Mouse (Mus musculus) neural tube, embryonic 13.5 days (tissue): Measurements from ENCODE around the gene Spop. TPM values are rescaled to one million over a fixed set of nuclear protein-coding genes. Genes with fewer than 3 reads are reported as not detected.
A peak's percentile ranks its signal among the peaks of the same experiment; 100 is the strongest.

Experiments
- ATAC-seq: fragments of 200-750 bp; cut with Nextera tagmentation; 2 replicates; pipeline ENCODE4 v1.8.0; 2017; ENCODE audit warnings: low read depth, mild to moderate bottlenecking, moderate TSS enrichment, moderate library complexity
- H3K27ac ChIP-seq: fragments of 300-500 bp; sonication (generic); replicated peaks from 2 replicates; pipeline ENCODE4 v1.5.1; 2015; ENCODE audit warnings: moderate library complexity, mild to moderate bottlenecking, inconsistent platforms
- H3K27me3 ChIP-seq: fragments of 300-500 bp; sonication (generic); 2 replicates; pipeline ENCODE4 v1.6.1; 2015; ENCODE audit warnings: mild to moderate bottlenecking, inconsistent platforms
- H3K36me3 ChIP-seq: fragments of 300-500 bp; sonication (generic); 2 replicates; pipeline ENCODE4 v1.6.1; 2015; ENCODE audit warnings: mild to moderate bottlenecking, inconsistent platforms
- H3K4me1 ChIP-seq: fragments of 300-500 bp; sonication (generic); replicated peaks from 2 replicates; pipeline ENCODE4 v1.6.1; 2015; ENCODE audit warnings: inconsistent platforms
- H3K4me2 ChIP-seq: fragments of 300-500 bp; sonication (generic); 2 replicates; pipeline ENCODE4 v1.6.1; 2015; ENCODE audit warnings: inconsistent platforms, mild to moderate bottlenecking, moderate library complexity
- H3K4me3 ChIP-seq: fragments of 300-500 bp; sonication (generic); 2 replicates; pipeline ENCODE4 v1.5.1; 2015; ENCODE audit warnings: mild to moderate bottlenecking, inconsistent platforms
- H3K9ac ChIP-seq: fragments of 300-500 bp; sonication (generic); 2 replicates; pipeline ENCODE4 v1.6.1; 2015; ENCODE audit warnings: moderate library complexity, mild to moderate bottlenecking, inconsistent platforms
- H3K9me3 ChIP-seq: fragments of 300-500 bp; sonication (generic); 2 replicates; pipeline ENCODE4 v1.6.1; 2016; ENCODE audit warnings: inconsistent platforms
- WGBS: fragments of 180-500 bp; shearing (Covaris S2); methylation state at CpG from one replicate; pipeline ENCODE4 v1.1.7; 2015; 5-methylcytosine and 5-hydroxymethylcytosine counted together
- polyA plus RNA-seq: library from polyadenylated mRNA; unstranded; fragments of >200 nt; fragmentation: Nextera tagmentation; extraction: Ambion mirVana; gene quantifications from 2 replicates; pipeline ENCODE4 v1.2.1, GENCODE M21; 2015

Spop gene
- polyA plus RNA-seq, 1 experiment from 2014 or later, result 201 TPM

DNA sequence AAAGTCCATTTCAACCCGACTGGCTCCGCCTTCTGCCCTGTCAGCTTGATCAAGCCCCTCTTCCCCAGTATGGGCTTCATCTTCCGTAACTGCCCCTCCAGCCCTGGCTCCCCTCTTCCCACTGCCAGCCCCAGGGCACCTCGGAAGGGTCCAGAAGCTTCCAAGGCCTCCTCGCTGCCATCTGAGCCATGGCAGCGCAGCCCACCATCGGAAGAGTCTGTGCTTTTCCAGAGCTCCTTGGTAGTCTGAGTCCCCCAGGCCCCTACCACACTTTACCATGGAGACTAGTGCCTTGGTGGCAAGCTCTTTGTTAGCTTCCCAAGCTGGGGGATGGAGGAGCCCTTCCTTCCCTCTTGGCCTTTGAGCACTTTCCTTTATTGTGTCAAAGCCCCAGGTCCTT lies 33.2 kb upstream of the Spop start:
- 93% methylated on average over 7 of the region's 7 CpGs for WGBS
- no peaks in the 10 kb centered on the region for H3K27me3 ChIP-seq
- no peak overlapping the region for H3K4me2 ChIP-seq
- H3K9ac ChIP-seq, result no peak overlapping the region
- no peak for ATAC-seq
- peaks cover 22% of the 10 kb centered on the region for H3K36me3 ChIP-seq
- no peak overlapping the region for H3K4me3 ChIP-seq
- H3K9me3 ChIP-seq, result no peaks in the 10 kb centered on the region
- no peak overlapping the region for H3K27ac ChIP-seq
- peaks cover 8% of the 10 kb centered on the region for H3K4me1 ChIP-seq

DNA sequence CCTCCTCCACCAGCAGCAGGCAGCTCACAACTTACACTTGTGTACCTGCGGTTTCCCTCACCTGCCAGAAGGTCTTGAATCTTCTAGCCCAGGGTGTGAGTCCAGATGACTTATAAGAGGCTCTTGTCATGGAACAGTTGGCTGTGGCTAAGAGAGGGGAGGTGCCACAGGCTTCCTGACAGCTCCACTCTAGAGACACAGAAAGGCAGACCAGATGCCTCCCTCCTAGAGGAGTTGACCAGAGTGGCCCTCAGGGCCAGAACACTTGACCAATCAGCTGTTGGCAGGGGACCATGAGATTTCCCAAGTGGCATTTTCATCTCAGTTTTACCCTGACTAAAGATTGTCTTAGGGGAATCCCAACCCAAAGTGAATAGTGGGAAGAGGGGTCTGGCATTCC lies 32.7 kb upstream of the Spop start:
- Histone ChIP-seq H3K27ac (no peak overlapping the region), H3K4me3 (no peak overlapping the region), H3K9ac (no peak overlapping the region), H3K4me1 (peaks cover 12% of the 10 kb centered on the region), H3K9me3 (no peaks in the 10 kb centered on the region), H3K27me3 (no peaks in the 10 kb centered on the region), H3K36me3 (peaks cover 21% of the 10 kb centered on the region), H3K4me2 (no peak overlapping the region)
- WGBS, result 87% methylated on average over 1 of the region's 1 CpGs
- no peak for ATAC-seq

DNA sequence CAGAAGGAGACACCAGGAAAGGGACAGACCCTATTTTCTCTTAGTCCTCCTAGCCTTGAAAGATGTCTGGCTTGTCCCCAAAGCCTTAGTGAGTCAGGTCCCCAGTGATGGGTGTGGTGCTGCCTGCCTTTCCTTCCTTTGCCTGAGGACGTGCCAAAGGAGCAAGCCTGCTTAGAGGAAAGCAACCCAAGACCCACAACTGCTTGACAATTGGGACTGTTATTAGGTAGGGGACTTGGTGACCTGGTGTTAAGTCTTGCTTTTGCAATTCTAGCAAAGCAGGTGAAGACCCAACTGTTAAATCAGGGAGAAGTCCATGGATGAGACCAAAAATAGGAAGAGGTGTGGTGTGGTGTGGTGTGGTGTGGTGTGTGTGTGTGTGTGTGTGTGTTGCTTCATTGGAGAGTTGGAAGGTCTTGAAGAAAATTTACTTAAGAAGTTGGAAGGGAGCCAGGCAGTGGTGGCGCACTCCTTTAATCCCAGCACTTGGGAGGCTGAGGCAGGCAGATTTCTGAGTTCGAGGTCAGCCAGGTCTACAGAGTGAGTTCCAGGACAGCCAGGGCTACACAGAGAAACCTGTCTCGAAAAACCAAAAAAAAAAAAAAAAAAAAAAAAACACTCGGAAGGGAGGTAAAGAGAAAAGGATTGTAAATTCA lies 30.4 kb upstream of the Spop start:
- Histone ChIP-seq H3K36me3 (peaks cover 32% of the 10 kb centered on the region), H3K9me3 (no peaks in the 10 kb centered on the region), H3K27ac (no peak overlapping the region), H3K4me2 (no peak overlapping the region), H3K4me3 (no peak overlapping the region), H3K9ac (no peak overlapping the region), H3K27me3 (no peaks in the 10 kb centered on the region), H3K4me1 (peaks cover 17% of the 10 kb centered on the region)
- WGBS, result 85% methylated on average over 5 of the region's 5 CpGs
- ATAC-seq, result no peak

DNA sequence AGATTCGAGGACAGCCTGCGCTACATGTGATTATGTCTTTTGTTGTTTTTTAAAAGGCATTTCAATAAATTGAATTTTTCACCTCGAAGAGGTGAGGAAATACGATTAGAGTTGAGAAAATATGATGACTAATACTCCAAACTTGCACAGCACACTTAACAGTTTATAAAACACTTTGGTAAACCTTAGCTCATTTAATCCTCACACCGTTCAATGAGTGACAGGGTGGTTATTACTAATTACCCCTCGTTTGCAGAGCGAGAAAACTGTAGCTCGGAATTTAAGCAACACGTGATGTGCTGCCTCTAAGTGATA lies 29.9 kb upstream of the Spop start:
- no peak overlapping the region; the same call in 1 of the 2 replicates for H3K9ac ChIP-seq

GRCm38 (mm10) chr11:95384319-95384972 lies 29.4 kb upstream of the Spop start, which contains the start of gene Slc35b1:
Gene Slc35b1 (plus strand): TSS chr11:95384692.
- ATAC-seq, result peak; percentile 96
- Histone ChIP-seq H3K4me3 (peak within 1 kb of the TSS; percentile 63), H3K4me1 (peaks cover 17% of the 10 kb centered on the region), H3K9ac (peak within 1 kb of the TSS; percentile 83), H3K4me2 (peak within 1 kb of the TSS; percentile 77), H3K9me3 (no peaks in the 10 kb centered on the region), H3K27me3 (no peaks in the 10 kb centered on the region), H3K27ac (peak within 1 kb of the TSS; percentile 92), H3K36me3 (peaks cover 41% of the 10 kb centered on the region)
- under 1% methylated on average over 42 of the region's 42 CpGs for WGBS

More for the DNA sequence above, 29.9 kb upstream of the Spop start:
- peaks cover 17% of the 10 kb centered on the region for H3K4me1 ChIP-seq
- no peaks in the 10 kb centered on the region for H3K27me3 ChIP-seq
- peaks cover 36% of the 10 kb centered on the region for H3K36me3 ChIP-seq
- H3K4me3 ChIP-seq, result peak overlapping the region; percentile 63
- peak overlapping the region; percentile 41 for H3K4me2 ChIP-seq
- H3K9me3 ChIP-seq, result no peaks in the 10 kb centered on the region
- ATAC-seq, result no peak
- WGBS, result 43% methylated on average over 9 of the region's 9 CpGs
- H3K27ac ChIP-seq, result peak overlapping the region; percentile 92; the same call in 1 of the 2 replicates

GRCm38 (mm10) chr11:95384973-95385320 lies 28.9 kb upstream of the Spop start:
- H3K9me3 ChIP-seq, result no peaks in the 10 kb centered on the region
- peaks cover 17% of the 10 kb centered on the region for H3K4me1 ChIP-seq
- peak overlapping the region; percentile 77 for H3K4me2 ChIP-seq
- peak; percentile 66 for ATAC-seq
- H3K27me3 ChIP-seq, result no peaks in the 10 kb centered on the region
- H3K9ac ChIP-seq, result peak overlapping the region; percentile 83
- 1% methylated on average over 14 of the region's 14 CpGs for WGBS
- peaks cover 44% of the 10 kb centered on the region for H3K36me3 ChIP-seq
- H3K4me3 ChIP-seq, result peak overlapping the region; percentile 63
- peak overlapping the region; percentile 92 for H3K27ac ChIP-seq

DNA sequence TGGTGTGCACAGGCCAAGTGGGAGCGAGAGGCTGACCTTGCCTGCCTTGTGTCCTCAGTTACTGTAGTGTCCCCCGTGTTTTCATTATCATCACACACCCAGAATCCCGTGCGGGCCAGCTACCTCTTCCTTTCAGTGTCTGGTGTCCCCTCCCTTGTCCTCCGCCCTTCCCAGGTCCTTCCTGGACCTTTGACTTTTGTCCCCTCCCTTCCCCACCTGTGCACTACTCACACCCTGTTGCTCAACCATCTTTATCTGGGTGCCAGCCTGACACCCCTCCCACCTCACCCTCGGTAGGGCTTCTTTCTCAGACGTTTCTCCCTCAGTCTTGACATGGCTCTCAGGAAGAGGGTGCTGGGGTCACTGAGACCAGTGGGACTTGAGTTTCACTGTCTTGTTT lies 26.5 kb upstream of the Spop start:
- H3K36me3 ChIP-seq, result peaks cover 60% of the 10 kb centered on the region
- H3K4me3 ChIP-seq, result no peak overlapping the region
- 91% methylated on average over 7 of the region's 7 CpGs for WGBS
- H3K27ac ChIP-seq, result no peak overlapping the region
- H3K27me3 ChIP-seq, result no peaks in the 10 kb centered on the region
- H3K4me1 ChIP-seq, result peaks cover 17% of the 10 kb centered on the region
- ATAC-seq, result no peak
- no peaks in the 10 kb centered on the region for H3K9me3 ChIP-seq
- no peak overlapping the region for H3K9ac ChIP-seq
- no peak overlapping the region for H3K4me2 ChIP-seq

GRCm38 (mm10) chr11:95389006-95389405 lies 24.9 kb upstream of the Spop start:
- Histone ChIP-seq H3K36me3 (peaks cover 61% of the 10 kb centered on the region), H3K27me3 (no peaks in the 10 kb centered on the region), H3K4me1 (peaks cover 23% of the 10 kb centered on the region), H3K9me3 (no peaks in the 10 kb centered on the region), H3K9ac (no peak overlapping the region), H3K4me2 (no peak overlapping the region), H3K27ac (no peak overlapping the region), H3K4me3 (no peak overlapping the region)
- WGBS, result 75% methylated on average over 3 of the region's 3 CpGs
- ATAC-seq, result no peak

DNA sequence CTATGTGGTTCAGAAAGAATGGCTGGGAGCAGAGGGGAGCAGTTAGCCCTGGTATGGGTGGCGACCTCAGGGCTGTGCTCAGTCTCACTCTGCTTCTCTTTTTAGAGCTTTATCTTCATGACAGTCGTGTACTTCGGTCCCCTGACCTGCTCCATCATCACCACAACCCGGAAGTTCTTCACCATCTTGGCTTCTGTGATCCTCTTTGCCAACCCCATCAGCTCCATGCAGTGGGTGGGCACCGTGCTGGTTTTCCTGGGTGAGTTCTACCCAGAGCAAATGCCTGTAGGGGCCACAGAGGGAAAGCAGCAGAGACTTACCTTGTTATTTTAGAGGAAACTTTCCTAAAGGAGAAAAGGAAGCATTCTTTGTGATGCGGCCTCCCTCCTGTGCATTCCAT lies 23.5 kb upstream of the Spop start:
- no peak overlapping the region for H3K4me3 ChIP-seq
- H3K36me3 ChIP-seq, result peaks cover 61% of the 10 kb centered on the region
- peaks cover 22% of the 10 kb centered on the region for H3K4me1 ChIP-seq
- H3K27me3 ChIP-seq, result no peaks in the 10 kb centered on the region
- ATAC-seq, result no peak
- H3K27ac ChIP-seq, result no peak overlapping the region
- 94% methylated on average over 6 of the region's 6 CpGs for WGBS
- H3K4me2 ChIP-seq, result no peak overlapping the region
- H3K9ac ChIP-seq, result no peak overlapping the region
- no peaks in the 10 kb centered on the region for H3K9me3 ChIP-seq

DNA sequence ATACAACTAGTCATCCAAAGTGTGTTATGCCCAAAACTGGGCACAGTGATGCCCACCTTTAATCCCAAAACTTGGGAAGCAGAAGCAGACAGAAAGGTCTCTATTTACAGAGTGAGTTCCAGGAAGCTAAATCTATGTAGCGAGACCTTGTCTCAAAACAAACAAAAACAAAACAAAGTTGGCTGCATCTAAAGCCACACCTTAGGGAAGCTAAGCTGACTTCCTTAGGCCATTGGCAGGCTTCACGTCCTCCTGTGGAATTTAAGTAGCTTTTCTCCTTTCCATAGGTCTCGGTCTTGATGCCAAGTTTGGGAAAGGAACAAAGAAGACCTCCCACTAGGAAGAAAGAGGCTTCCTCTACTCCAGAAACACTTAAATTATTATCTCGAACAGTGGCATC lies 22.7 kb upstream of the Spop start:
- H3K4me3 ChIP-seq, result no peak overlapping the region
- H3K9ac ChIP-seq, result no peak overlapping the region
- WGBS, result 82% methylated on average over 4 of the region's 4 CpGs
- H3K4me2 ChIP-seq, result no peak overlapping the region
- H3K4me1 ChIP-seq, result peaks cover 15% of the 10 kb centered on the region
- peaks cover 61% of the 10 kb centered on the region for H3K36me3 ChIP-seq
- no peak for ATAC-seq
- no peaks in the 10 kb centered on the region for H3K27me3 ChIP-seq
- no peak overlapping the region for H3K27ac ChIP-seq
- no peaks in the 10 kb centered on the region for H3K9me3 ChIP-seq

GRCm38 (mm10) chr11:95391743-95392142 lies 22.1 kb upstream of the Spop start:
- ATAC-seq, result no peak
- Histone ChIP-seq H3K36me3 (peaks cover 58% of the 10 kb centered on the region), H3K4me3 (no peak overlapping the region), H3K27me3 (0 out of 2 replicates have a peak, but pooled peaks cover 3% of the 10 kb centered on the region), H3K9me3 (no peaks in the 10 kb centered on the region), H3K4me2 (no peak overlapping the region), H3K9ac (no peak overlapping the region), H3K4me1 (peaks cover 10% of the 10 kb centered on the region), H3K27ac (no peak overlapping the region)
- 78% methylated on average over 5 of the region's 5 CpGs for WGBS

DNA sequence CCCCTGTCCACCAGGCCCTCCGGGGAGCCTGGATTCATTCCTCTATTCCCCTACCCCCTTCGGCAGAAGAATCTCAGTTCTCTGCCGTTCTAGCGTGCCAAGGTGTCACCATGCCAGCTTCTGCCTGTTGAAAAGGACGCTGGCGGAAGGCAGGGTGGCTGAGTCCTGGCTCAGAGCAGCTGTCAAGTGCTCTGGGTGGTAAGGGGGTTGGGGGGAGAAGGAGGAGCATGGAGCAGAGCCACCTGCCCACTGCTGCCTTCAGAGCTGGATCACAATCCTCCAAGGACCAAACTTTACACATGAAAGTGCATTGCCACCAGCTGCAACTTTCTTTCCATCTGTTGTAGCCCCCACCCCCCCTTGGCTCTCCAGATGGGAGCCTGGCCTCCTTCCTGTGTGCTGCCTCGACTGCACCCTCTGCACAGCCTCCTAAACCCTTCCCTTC lies 21.6 kb upstream of the Spop start:
- peak; percentile 33; the same call in 1 of the 2 replicates for ATAC-seq
- Histone ChIP-seq H3K27ac (no peak overlapping the region), H3K27me3 (0 out of 2 replicates have a peak, but pooled peaks cover 6% of the 10 kb centered on the region), H3K4me3 (no peak overlapping the region), H3K36me3 (peaks cover 52% of the 10 kb centered on the region), H3K4me1 (peaks cover 10% of the 10 kb centered on the region), H3K9ac (no peak overlapping the region), H3K4me2 (no peak overlapping the region), H3K9me3 (no peaks in the 10 kb centered on the region)
- WGBS, result 43% methylated on average over 7 of the region's 7 CpGs
